Mouse (Mus musculus) stomach, postnatal 0 days (tissue): ENCODE data around the gene Lpcat3. TPM values are rescaled to one million over a fixed set of nuclear protein-coding genes. Genes with fewer than 3 reads are reported as not detected.

Source experiments
- ATAC-seq: fragments of 200-750 bp; cut with Nextera tagmentation; 2 replicates; pipeline ENCODE4 v1.8.0; 2017; ENCODE audit not compliant: low FRiP score, low TSS enrichment
- DNase-seq: peaks from one replicate; pipeline ENCODE4 v3.0.0-alpha.2; 2016; ENCODE audit warnings: low spot score
- H3K27ac ChIP-seq: fragments of 300-500 bp; sonication (generic); replicated peaks from 2 replicates; pipeline ENCODE4 v1.5.1; 2014; ENCODE audit warnings: mild to moderate bottlenecking, control low read depth
- H3K27me3 ChIP-seq: fragments of 300-500 bp; sonication (generic); 2 replicates; pipeline ENCODE4 v1.6.1; 2014; ENCODE audit warnings: low read length; ENCODE audit not compliant: control insufficient read depth, insufficient read depth
- H3K36me3 ChIP-seq: fragments of 300-500 bp; sonication (generic); 2 replicates; pipeline ENCODE4 v1.6.1; 2014; ENCODE audit warnings: low read length, mixed read lengths; ENCODE audit not compliant: control insufficient read depth, insufficient read depth
- H3K4me1 ChIP-seq: fragments of 300-500 bp; sonication (generic); replicated peaks from 2 replicates; pipeline ENCODE4 v1.6.1; 2014; ENCODE audit warnings: antibody characterized with exemption; ENCODE audit not compliant: control insufficient read depth, insufficient read depth
- H3K4me2 ChIP-seq: fragments of 300-500 bp; sonication (generic); replicated peaks from 2 replicates; pipeline ENCODE4 v1.6.1; 2014; ENCODE audit warnings: low read depth, mild to moderate bottlenecking, control low read depth, moderate library complexity
- H3K4me3 ChIP-seq: fragments of 300-500 bp; sonication (generic); 2 replicates; pipeline ENCODE4 v1.5.1; 2014; ENCODE audit warnings: low read depth, low read length, control low read depth
- H3K9ac ChIP-seq: fragments of 300-500 bp; sonication (generic); 2 replicates; pipeline ENCODE4 v1.6.1; 2014; ENCODE audit warnings: mild to moderate bottlenecking, low read length, control low read depth, mixed read lengths
- H3K9me3 ChIP-seq: fragments of 300-500 bp; sonication (generic); 2 replicates; pipeline ENCODE4 v1.6.1; 2016; ENCODE audit warnings: low read length; ENCODE audit not compliant: control insufficient read depth
- CTCF ChIP-seq: IDR thresholded peaks from 2 replicates; pipeline ENCODE4 v1.5.1; 2016; ENCODE audit warnings: antibody characterized with exemption, low read depth, mild to moderate bottlenecking, moderate library complexity
- EP300 ChIP-seq: optimal IDR thresholded peaks from 2 replicates; pipeline ENCODE3; 2016; ENCODE audit warnings: antibody characterized with exemption
- WGBS: fragments of 180-500 bp; shearing (Covaris S2); extraction: QIAGEN DNeasy Blood & Tissue Kit; methylation state at CpG from one replicate; pipeline ENCODE4 v1.1.7; 2014; 5-methylcytosine and 5-hydroxymethylcytosine counted together
- polyA plus RNA-seq: library from polyadenylated mRNA; unstranded; fragments of >200 nt; fragmentation: Nextera tagmentation; extraction: Ambion mirVana; gene quantifications from 2 replicates; pipeline ENCODE4 v1.2.1, GENCODE M21; 2015

The Lpcat3 gene
- polyA plus RNA-seq, 1 experiment from 2014 or later, result 78.8 TPM

DNA sequence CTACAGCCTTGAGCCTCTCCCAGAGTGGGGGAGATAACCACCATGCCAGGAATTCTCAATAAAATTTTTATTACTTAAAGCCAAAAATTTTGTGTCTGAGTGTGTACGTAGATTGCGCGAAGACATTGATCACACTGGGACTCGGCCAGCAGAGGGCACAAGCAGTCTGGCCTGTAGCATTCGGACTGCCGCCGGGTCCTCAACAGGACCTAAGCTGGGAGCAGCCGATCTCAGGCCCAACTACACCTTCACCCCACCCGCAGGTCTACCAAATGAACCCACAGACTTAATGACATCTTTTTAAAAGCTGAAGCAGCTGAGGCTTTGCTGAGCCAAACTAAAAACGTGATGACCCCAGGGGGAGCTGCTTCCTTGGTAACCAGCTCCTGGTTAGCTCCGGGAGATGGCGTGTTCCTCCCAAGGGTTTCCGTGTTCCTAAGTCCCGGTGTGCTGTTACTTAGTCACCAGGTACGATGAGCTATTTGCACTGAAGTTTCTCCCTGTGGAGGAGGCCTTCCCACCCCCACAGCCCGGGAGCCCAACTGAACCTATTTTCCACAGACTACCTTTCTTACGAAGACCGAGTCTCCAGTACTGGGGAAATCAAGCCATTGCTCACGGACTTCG is 54.1 kb downstream of the Lpcat3 start:
- H3K4me3 ChIP-seq, result peak overlapping the region; percentile 51
- TF ChIP-seq EP300 (no peak), CTCF (peak; percentile 80)

DNA sequence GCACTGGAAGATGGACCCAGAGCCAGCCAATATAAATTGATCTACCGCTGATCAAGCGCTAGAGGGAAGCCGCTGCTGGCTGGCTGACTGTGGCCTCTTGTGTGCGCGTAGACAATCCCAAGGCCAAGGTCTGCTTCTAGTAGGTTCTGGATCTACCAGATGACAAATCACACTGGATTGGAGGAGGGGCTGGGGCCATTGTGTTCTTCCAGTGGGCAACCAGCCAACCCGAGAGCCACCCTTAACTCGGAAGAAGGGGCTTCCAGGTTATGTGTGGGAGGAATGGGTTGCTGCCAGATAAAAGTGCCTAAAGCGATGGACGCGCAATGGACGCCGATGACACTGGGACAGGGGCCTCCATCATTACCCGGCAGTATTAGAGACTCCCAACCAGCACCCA is 55.1 kb downstream of the Lpcat3 start:
- Histone ChIP-seq H3K9ac (peak overlapping the region; percentile 77), H3K27ac (peak overlapping the region; percentile 95), H3K4me3 (peak overlapping the region; percentile 51), H3K36me3 (peaks cover 16% of the 10 kb centered on the region), H3K9me3 (no peaks in the 10 kb centered on the region), H3K4me1 (peaks cover 3% of the 10 kb centered on the region; the same call in 1 of the 2 replicates), H3K4me2 (peak overlapping the region; percentile 55), H3K27me3 (no peaks in the 10 kb centered on the region)
- ATAC-seq (no peak), DNase-seq (peak; percentile 60)
- no peak for TF ChIP-seq EP300
- TF ChIP-seq CTCF, result no peak
- 47% methylated on average over 13 of the region's 13 CpGs for WGBS

More for the DNA sequence above, 54.1 kb downstream of the Lpcat3 start:
- ATAC-seq (no peak), DNase-seq (peak; percentile 81)
- peak overlapping the region; percentile 77 for H3K9ac ChIP-seq
- H3K36me3 ChIP-seq, result peaks cover 16% of the 10 kb centered on the region
- no peaks in the 10 kb centered on the region for H3K27me3 ChIP-seq
- H3K27ac ChIP-seq, result peak overlapping the region; percentile 95
- 43% methylated on average over 20 of the region's 20 CpGs for WGBS
- H3K4me2 ChIP-seq, result peak overlapping the region; percentile 55
- H3K4me1 ChIP-seq, result peaks cover 3% of the 10 kb centered on the region; the same call in 1 of the 2 replicates
- H3K9me3 ChIP-seq, result no peaks in the 10 kb centered on the region

DNA sequence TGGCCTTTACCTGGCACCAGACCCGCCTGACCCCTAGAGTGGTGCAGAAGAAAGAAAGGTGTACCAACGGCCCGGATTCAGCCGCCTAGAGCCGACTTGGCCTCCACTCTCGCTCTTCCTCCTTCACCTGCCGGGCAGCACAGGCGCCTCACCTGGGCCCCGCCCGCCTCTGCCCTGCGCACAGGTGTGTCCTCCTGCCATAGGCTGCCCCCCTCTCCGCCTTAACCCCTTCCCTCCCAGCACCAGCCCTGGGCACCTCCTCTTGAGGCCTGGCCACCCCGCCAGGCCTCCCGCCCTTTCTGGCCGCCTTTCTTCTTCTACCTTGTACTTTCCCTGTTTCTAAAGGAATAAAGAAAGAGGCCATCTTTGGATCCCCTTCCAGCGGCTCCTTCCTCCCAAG is 55.9 kb downstream of the Lpcat3 start:
- peak overlapping the region; percentile 51 for H3K4me3 ChIP-seq
- 53% methylated on average over 14 of the region's 16 CpGs for WGBS
- H3K27ac ChIP-seq, result peak overlapping the region; percentile 95
- peaks cover 16% of the 10 kb centered on the region for H3K36me3 ChIP-seq
- TF ChIP-seq CTCF (no peak), EP300 (no peak)
- H3K9me3 ChIP-seq, result no peaks in the 10 kb centered on the region
- H3K9ac ChIP-seq, result peak overlapping the region; percentile 77
- H3K4me1 ChIP-seq, result 0 out of 2 replicates have a peak, but pooled peaks cover 3% of the 10 kb centered on the region
- DNase-seq (peak; percentile 97), ATAC-seq (peak; percentile 91)
- H3K4me2 ChIP-seq, result peak overlapping the region; percentile 61
- no peaks in the 10 kb centered on the region for H3K27me3 ChIP-seq

DNA sequence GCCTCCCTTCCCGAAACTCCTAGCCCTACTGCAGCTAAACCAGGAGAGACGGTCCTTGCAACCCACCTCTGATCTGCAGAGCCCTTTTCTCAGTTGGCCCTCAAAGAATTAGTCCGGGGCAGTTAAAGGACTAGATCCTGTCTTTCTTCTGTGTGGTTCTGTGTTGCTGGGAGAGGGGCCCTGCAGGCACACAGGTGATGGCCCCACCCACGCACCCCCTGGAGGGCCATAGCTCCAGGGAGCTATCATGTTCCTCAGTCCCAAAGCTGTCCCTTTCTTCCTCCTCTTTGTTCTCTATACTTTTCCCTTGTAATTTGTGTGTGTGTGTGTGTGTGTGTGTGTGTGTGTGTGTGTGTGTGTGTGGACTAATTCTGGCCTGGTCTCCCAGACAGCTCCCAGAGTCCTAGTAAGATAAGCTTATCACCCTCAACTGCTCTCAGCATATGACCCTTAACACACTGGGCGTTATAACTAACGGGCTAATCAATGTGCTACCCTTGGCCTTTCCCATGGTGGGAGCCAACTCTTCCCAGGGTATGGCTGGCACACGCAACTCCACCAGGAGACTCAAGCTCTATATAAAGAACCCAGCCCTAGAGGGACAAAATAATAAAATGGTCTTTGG is 56.6 kb downstream of the Lpcat3 start:
- H3K9ac ChIP-seq, result peak overlapping the region; percentile 72
- ATAC-seq (peak; percentile 34), DNase-seq (peak; percentile 75)
- H3K4me3 ChIP-seq, result peak overlapping the region; percentile 51
- TF ChIP-seq EP300 (no peak), CTCF (peak; percentile 49)
- H3K9me3 ChIP-seq, result no peaks in the 10 kb centered on the region
- H3K4me1 ChIP-seq, result no peaks in the 10 kb centered on the region
- peak overlapping the region; percentile 61 for H3K4me2 ChIP-seq
- peaks cover 16% of the 10 kb centered on the region for H3K36me3 ChIP-seq
- peak overlapping the region; percentile 95 for H3K27ac ChIP-seq
- no peaks in the 10 kb centered on the region for H3K27me3 ChIP-seq
- WGBS, result 47% methylated on average over 7 of the region's 7 CpGs

DNA sequence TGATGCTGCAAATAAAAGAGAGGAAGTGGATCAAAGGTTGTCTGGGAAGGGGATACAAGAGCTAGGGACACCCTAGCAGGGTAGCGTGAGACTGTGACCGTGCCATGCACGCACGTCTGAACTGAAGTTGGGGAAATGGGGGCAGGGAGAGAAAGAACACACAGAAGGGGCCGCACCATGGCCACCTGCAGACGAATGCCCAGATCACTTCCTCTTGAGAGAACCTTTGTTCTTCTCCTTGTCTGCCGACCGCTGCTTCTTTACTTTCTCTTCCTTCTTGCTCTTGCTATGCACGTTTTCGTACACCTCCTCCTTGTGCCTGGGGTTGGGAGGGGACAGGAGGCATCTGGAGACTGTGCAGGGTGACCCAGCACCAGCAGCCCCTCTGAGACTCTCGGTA is 58.1 kb downstream of the Lpcat3 start:
- Histone ChIP-seq H3K36me3 (peaks cover 5% of the 10 kb centered on the region; the same call in 1 of the 2 replicates), H3K9ac (peak overlapping the region; percentile 72; the same call in 1 of the 2 replicates), H3K4me1 (no peaks in the 10 kb centered on the region), H3K27ac (peak overlapping the region; percentile 95), H3K4me3 (no peak overlapping the region), H3K4me2 (peak overlapping the region; percentile 61; the same call in 1 of the 2 replicates), H3K9me3 (no peaks in the 10 kb centered on the region), H3K27me3 (no peaks in the 10 kb centered on the region)
- TF ChIP-seq EP300 (no peak), CTCF (no peak)
- 38% methylated on average over 11 of the region's 11 CpGs for WGBS
- DNase-seq, result no peak
- no peak for ATAC-seq

DNA sequence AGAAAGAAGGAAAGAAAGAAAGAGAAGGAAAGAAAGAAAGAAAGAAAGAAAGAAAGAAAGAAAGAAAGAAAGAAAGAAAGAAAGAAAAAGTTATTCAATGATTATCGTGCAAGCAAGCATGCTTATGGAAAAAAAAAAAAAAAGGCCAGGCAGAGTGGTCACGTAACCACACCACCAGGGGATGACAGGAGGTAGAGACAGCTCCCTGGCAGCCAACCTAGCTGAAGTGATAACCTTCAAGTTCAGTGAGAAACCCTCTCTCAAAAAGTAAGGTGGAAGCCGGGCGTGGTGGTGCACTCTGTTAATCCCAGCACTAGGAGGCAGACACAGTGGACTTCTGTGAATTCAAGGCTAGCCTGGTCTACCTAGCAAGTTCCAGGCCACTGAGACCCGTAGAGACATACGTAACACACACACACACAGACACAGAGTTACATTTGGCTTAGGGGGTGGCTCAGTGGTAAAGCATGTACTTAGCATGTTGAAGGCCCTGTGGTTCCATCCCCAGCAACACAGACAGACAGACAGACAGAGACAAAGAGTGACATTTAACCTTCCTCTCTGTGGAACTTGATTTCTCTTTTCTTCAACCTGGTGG is 60.1 kb downstream of the Lpcat3 start:
- WGBS, result 77% methylated on average over 6 of the region's 6 CpGs
- no peaks in the 10 kb centered on the region for H3K27me3 ChIP-seq
- no peak for ATAC-seq

More for the DNA sequence above, 60.1 kb downstream of the Lpcat3 start:
- Histone ChIP-seq H3K9me3 (no peaks in the 10 kb centered on the region), H3K9ac (no peak overlapping the region), H3K4me3 (no peak overlapping the region), H3K27ac (no peak overlapping the region), H3K4me1 (no peaks in the 10 kb centered on the region), H3K4me2 (no peak overlapping the region), H3K36me3 (no peaks in the 10 kb centered on the region; the same call in 1 of the 2 replicates)
- TF ChIP-seq CTCF, result no peak
- no peak for TF ChIP-seq EP300
- DNase-seq, result no peak
